Mouse (Mus musculus): ENCODE data around the gene Daam2.

DNA sequence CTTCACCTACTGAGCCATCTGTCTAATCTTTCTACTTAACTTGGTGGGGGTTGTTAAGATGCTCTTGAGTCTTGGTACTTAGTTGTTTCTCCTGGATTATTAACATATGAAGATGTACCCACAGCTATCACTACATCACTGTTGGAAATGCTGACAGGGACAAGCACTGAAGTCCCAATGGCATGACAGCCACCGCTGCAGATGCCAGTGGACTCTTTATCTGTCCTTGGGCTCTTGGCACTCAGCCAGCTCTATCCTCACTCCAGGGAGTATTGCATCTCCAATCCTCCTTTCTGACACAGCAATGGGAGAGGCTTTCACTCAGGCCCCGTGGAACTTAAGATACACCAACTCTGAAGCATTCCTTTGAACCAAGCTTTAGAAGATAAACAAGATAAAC lies 63.9 kb downstream of the Daam2 start:
- TF ChIP-seq EP300 (IDR thresholded peaks at IDR 0.05; ENCODE audit: insufficient read depth, low read depth, low read length) = no peak
- no peak for TF ChIP-seq CTCF (IDR thresholded peaks at IDR 0.05; ENCODE audit: low read depth, low read length)

Data from ES-Bruce4 (cell line).